Mouse (Mus musculus): ENCODE measurements around the gene Luc7l. TPM values are rescaled to one million over a fixed set of nuclear protein-coding genes. Genes with fewer than 3 reads are reported as not detected.

Luc7l gene
- 44.4 and 65.5 TPM in 2 replicates for polyA plus RNA-seq (2015; fragmentation: Nextera tagmentation; extraction: Ambion mirVana)

GRCm38 (mm10) chr17:26252539-26253251 is at the start of gene Luc7l:
Gene Luc7l, plus strand, starts transcription at chr17:26252896.

GRCm38 (mm10) chr17:26207686-26208085 is 45.0 kb upstream of the Luc7l start, which contains the start of gene Arhgdig:
Gene Arhgdig, minus strand, starts transcription at chr17:26207786.

GRCm38 (mm10) chr17:26244101-26244841 is 8.4 kb upstream of the Luc7l start, which contains the start of gene Fam234a:
Gene Fam234a, minus strand, starts transcription at chr17:26244242.

Other genes starting within 250 kb of the Luc7l start
- 6.9 and 7.5 TPM in 2 replicates for gene Rab11fip3, start 183.3 kb upstream of the Luc7l start, polyA plus RNA-seq (2015; fragmentation: Nextera tagmentation; extraction: Ambion mirVana)
- 37.1 and 42.1 TPM in 2 replicates for gene Decr2, start 162.6 kb upstream of the Luc7l start, polyA plus RNA-seq (2015; fragmentation: Nextera tagmentation; extraction: Ambion mirVana)
- 32.7 and 33.1 TPM in 2 replicates for gene Nme4, start 157.3 kb upstream of the Luc7l start, polyA plus RNA-seq (2015; fragmentation: Nextera tagmentation; extraction: Ambion mirVana)
- gene Tmem8, start 139.6 kb upstream of the Luc7l start, polyA plus RNA-seq (2015; fragmentation: Nextera tagmentation; extraction: Ambion mirVana): 3.1 and 4.5 TPM in 2 replicates
- 180 and 209 TPM in 2 replicates for gene Mrpl28, start 129.4 kb upstream of the Luc7l start, polyA plus RNA-seq (2015; fragmentation: Nextera tagmentation; extraction: Ambion mirVana)
- 14.9 and 18.4 TPM in 2 replicates for gene Axin1, start 114.2 kb upstream of the Luc7l start, polyA plus RNA-seq (2015; fragmentation: Nextera tagmentation; extraction: Ambion mirVana)
- gene Pdia2, start 53.8 kb upstream of the Luc7l start, polyA plus RNA-seq (2015; fragmentation: Nextera tagmentation; extraction: Ambion mirVana): 3.2 and 6.9 TPM in 2 replicates
- gene Rgs11, start 49.9 kb upstream of the Luc7l start, polyA plus RNA-seq (2015; fragmentation: Nextera tagmentation; extraction: Ambion mirVana): 10.2 and 16.3 TPM in 2 replicates
- gene Arhgdig, start 45.1 kb upstream of the Luc7l start, polyA plus RNA-seq (2015; fragmentation: Nextera tagmentation; extraction: Ambion mirVana): 36.0 and 74.3 TPM in 2 replicates
- gene Fam234a, start 8.7 kb upstream of the Luc7l start, polyA plus RNA-seq (2015; fragmentation: Nextera tagmentation; extraction: Ambion mirVana): 48.4 and 80.9 TPM in 2 replicates
- 1.5 and 2.0 TPM in 2 replicates for gene Neurl1b, start 161.9 kb downstream of the Luc7l start, polyA plus RNA-seq (2015; fragmentation: Nextera tagmentation; extraction: Ambion mirVana)

All from adrenal gland, postnatal 0 days (tissue).